ENCODE assay signal across 10 mouse cellular contexts in genomic region chr6:99378997-99379710, GRCm38 (mm10).
A peak's percentile ranks its signal among the peaks of the same experiment; 100 is the strongest.
DNase-seq lines count a peak whose midpoint lies in the region; ATAC-seq and TF ChIP-seq lines count a peak whose summit lies in the region.
"Had no signal": no experiment of that assay in that cellular context is flagged by ENCODE, and none has a peak within 500 bp of the region (broad histone marks: within the 10 kb centered on the region; RNA-seq: fewer than 3 reads in every experiment).

No protein-coding gene starts in this region.

- no peak for TF ChIP-seq POLR2A in cerebellum, adult 2 months (IDR thresholded peaks at IDR 0.05; ENCODE audit: borderline replicate concordance, insufficient read depth, low read length)

- no peaks in the 10 kb centered on the region for H3K9me3 ChIP-seq in lung, embryonic 15.5 days
- H3K9me3 ChIP-seq: hindbrain, embryonic 15.5 days had no signal

- peak; percentile 32; the same call in 1 of the 2 replicates for ATAC-seq in lung, embryonic 15.5 days (ENCODE audit: borderline replicate concordance, extremely low read depth, low FRiP score, low TSS enrichment)

- peak overlapping the region; percentile 48; the same call in 1 of the 2 replicates for H3K27ac ChIP-seq in lung, embryonic 15.5 days
- H3K27ac ChIP-seq in cerebellum, adult 2 months (ENCODE audit: insufficient read depth, low read length): no peak overlapping the region
- H3K27ac ChIP-seq: hindbrain, embryonic 15.5 days had no signal

- no peak for TF ChIP-seq CTCF in cerebellum, adult 2 months (IDR thresholded peaks at IDR 0.05; ENCODE audit: borderline replicate concordance, insufficient read depth, low read depth, low read length)

- WGBS in lung, embryonic 15.5 days: 62% methylated on average over 7 of the region's 7 CpGs
- 92% methylated on average over 7 of the region's 7 CpGs for WGBS in cerebellum, adult 2 months

- H3K9ac ChIP-seq in lung, embryonic 15.5 days: no peak overlapping the region
- H3K9ac ChIP-seq: hindbrain, embryonic 15.5 days had no signal

- DNase-seq in embryo, embryonic 10 days (ENCODE audit: low spot score): peak; percentile 65
- DNase-seq in embryo, embryonic 11 days: no peak
- peak; percentile 39 for DNase-seq in adrenal gland, postnatal 25 days
- DNase-seq in heart, postnatal 4 days: peak; percentile 61
- DNase-seq in cerebellum, adult 2 months: no peak
- DNase-seq in left cerebral cortex, adult 11 months (ENCODE audit: low spot score): no peak
- no peak for DNase-seq in left cerebral cortex, adult 8-10 months (ENCODE audit: low spot score in 2 of 2)
- DNase-seq: cerebellum, adult 11 months had no signal

- no peaks in the 10 kb centered on the region for H3K27me3 ChIP-seq in lung, embryonic 15.5 days
- no peaks in the 10 kb centered on the region for H3K27me3 ChIP-seq in cerebellum, adult 2 months (ENCODE audit: control insufficient read depth, insufficient read depth, low read length)
- H3K27me3 ChIP-seq: hindbrain, embryonic 15.5 days had no signal

- no peak overlapping the region for H3K4me3 ChIP-seq in lung, embryonic 15.5 days
- H3K4me3 ChIP-seq in cerebellum, adult 2 months (replicated peaks; ENCODE audit: insufficient read depth, low read depth, low read length): no peak overlapping the region
- H3K4me3 ChIP-seq: hindbrain, embryonic 15.5 days had no signal

- H3K4me2 ChIP-seq in lung, embryonic 15.5 days: no peak overlapping the region
- H3K4me2 ChIP-seq: hindbrain, embryonic 15.5 days had no signal

- no peaks in the 10 kb centered on the region for H3K36me3 ChIP-seq in lung, embryonic 15.5 days
- H3K36me3 ChIP-seq: hindbrain, embryonic 15.5 days had no signal

- H3K4me1 ChIP-seq in lung, embryonic 15.5 days: peaks cover 52% of the 10 kb centered on the region
- peaks cover 14% of the 10 kb centered on the region for H3K4me1 ChIP-seq in cerebellum, adult 2 months (ENCODE audit: control insufficient read depth, insufficient read depth, low read length)

Comparison
In these comparisons a context has a peak if more than half of its experiments do, and no peak if none do; other contexts are left out.
1. DNase-seq: peak in embryo, embryonic 10 days (single experiment), adrenal gland, postnatal 25 days (single experiment) and heart, postnatal 4 days (single experiment); none in embryo, embryonic 11 days (single experiment), cerebellum, adult 2 months (0 of 2), left cerebral cortex, adult 11 months (single experiment) and left cerebral cortex, adult 8-10 months (0 of 2).